Mouse (Mus musculus) ES-Bruce4 (cell line): ENCODE measurements around the gene Ptpn14. TPM values are rescaled to one million over a fixed set of nuclear protein-coding genes. Genes with fewer than 3 reads are reported as not detected.

Experiments
- H3K27ac ChIP-seq: 2 replicates; pipeline ENCODE4 v1.5.1; 2012; ENCODE audit warnings: low read length, inconsistent platforms; ENCODE audit not compliant: insufficient read depth
- H3K27me3 ChIP-seq: 2 replicates; pipeline ENCODE4 v1.6.1; 2012; ENCODE audit warnings: mild to moderate bottlenecking, low read length, inconsistent platforms; ENCODE audit not compliant: control insufficient read depth, poor library complexity, insufficient read depth, severe bottlenecking
- H3K36me3 ChIP-seq: 2 replicates; pipeline ENCODE4 v1.6.1; 2012; ENCODE audit warnings: inconsistent platforms, mild to moderate bottlenecking, low read length, moderate library complexity; ENCODE audit not compliant: control insufficient read depth, poor library complexity, insufficient read depth, severe bottlenecking
- H3K4me1 ChIP-seq: one replicate; pipeline ENCODE4 v1.8.1; 2011; ENCODE audit warnings: low read length; ENCODE audit not compliant: control insufficient read depth, insufficient read depth
- H3K4me3 ChIP-seq: 2 replicates; pipeline ENCODE4 v1.5.1; 2011; ENCODE audit warnings: low read depth, mild to moderate bottlenecking, low read length
- H3K9ac ChIP-seq: 2 replicates; pipeline ENCODE4 v1.6.1; 2012; ENCODE audit warnings: low read depth, mild to moderate bottlenecking, inconsistent platforms; ENCODE audit not compliant: poor library complexity, severe bottlenecking
- H3K9me3 ChIP-seq: replicated peaks from 2 replicates; pipeline ENCODE4 v1.6.1; 2012; ENCODE audit warnings: mild to moderate bottlenecking, low read length, inconsistent platforms; ENCODE audit not compliant: control insufficient read depth, poor library complexity, insufficient read depth, severe bottlenecking
- CTCF ChIP-seq: IDR thresholded peaks from one replicate; pipeline ENCODE4 v1.8.1; 2011; ENCODE audit warnings: low read depth, low read length
- EP300 ChIP-seq: IDR thresholded peaks from 2 replicates; pipeline ENCODE4 v1.6.1; 2011; ENCODE audit warnings: low read depth, low read length; ENCODE audit not compliant: insufficient read depth
- POLR2A ChIP-seq: IDR thresholded peaks from one replicate; pipeline ENCODE4 v1.8.1; 2011; ENCODE audit warnings: low read length; ENCODE audit not compliant: insufficient read depth
- polyA plus RNA-seq: library from polyadenylated mRNA; stranded (reverse); fragments of >200 nt; gene quantifications from 2 replicates; pipeline ENCODE4 v1.2.4, GENCODE M21; 2011; ENCODE audit warnings: low read depth; ENCODE audit not compliant: missing spikeins, insufficient read depth, insufficient read length

Gene Ptpn14
- polyA plus RNA-seq, 1 experiment: 141 TPM

DNA sequence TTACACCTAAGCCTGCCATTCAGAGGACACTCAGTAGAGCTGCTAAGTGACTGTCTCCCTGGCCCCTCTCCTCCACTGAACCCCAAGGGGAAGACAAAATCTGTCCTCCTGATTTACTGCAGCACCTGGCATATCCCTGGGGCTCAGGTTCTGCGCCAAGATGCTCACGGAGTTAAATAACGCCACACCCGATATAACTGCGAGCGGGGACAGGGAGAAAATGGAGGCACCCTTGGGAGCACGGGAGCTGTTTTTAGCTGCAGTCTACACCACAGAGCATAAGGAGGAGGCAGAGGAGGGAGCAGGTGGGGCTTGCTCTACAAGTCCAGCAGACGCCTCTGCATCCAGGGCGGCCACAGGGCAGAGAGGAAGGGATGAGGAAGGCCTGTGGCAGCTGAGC, 174.3 kb downstream of the Ptpn14 start:
- H3K4me3 ChIP-seq: no peak overlapping the region
- H3K36me3 ChIP-seq: no peaks in the 10 kb centered on the region
- H3K9me3 ChIP-seq: no peaks in the 10 kb centered on the region
- peaks cover 2% of the 10 kb centered on the region for H3K4me1 ChIP-seq
- no peak for TF ChIP-seq POLR2A
- TF ChIP-seq EP300: no peak
- no peak for TF ChIP-seq CTCF
- no peak overlapping the region for H3K9ac ChIP-seq
- H3K27me3 ChIP-seq: no peaks in the 10 kb centered on the region
- H3K27ac ChIP-seq: no peak overlapping the region

GRCm38 (mm10) chr1:189903169-189903568, 175.1 kb downstream of the Ptpn14 start:
- peaks cover 3% of the 10 kb centered on the region for H3K4me1 ChIP-seq
- H3K9ac ChIP-seq: no peak overlapping the region
- H3K9me3 ChIP-seq: no peaks in the 10 kb centered on the region
- no peak overlapping the region for H3K4me3 ChIP-seq
- H3K27me3 ChIP-seq: no peaks in the 10 kb centered on the region
- no peaks in the 10 kb centered on the region for H3K36me3 ChIP-seq
- TF ChIP-seq POLR2A: no peak
- no peak overlapping the region for H3K27ac ChIP-seq

DNA sequence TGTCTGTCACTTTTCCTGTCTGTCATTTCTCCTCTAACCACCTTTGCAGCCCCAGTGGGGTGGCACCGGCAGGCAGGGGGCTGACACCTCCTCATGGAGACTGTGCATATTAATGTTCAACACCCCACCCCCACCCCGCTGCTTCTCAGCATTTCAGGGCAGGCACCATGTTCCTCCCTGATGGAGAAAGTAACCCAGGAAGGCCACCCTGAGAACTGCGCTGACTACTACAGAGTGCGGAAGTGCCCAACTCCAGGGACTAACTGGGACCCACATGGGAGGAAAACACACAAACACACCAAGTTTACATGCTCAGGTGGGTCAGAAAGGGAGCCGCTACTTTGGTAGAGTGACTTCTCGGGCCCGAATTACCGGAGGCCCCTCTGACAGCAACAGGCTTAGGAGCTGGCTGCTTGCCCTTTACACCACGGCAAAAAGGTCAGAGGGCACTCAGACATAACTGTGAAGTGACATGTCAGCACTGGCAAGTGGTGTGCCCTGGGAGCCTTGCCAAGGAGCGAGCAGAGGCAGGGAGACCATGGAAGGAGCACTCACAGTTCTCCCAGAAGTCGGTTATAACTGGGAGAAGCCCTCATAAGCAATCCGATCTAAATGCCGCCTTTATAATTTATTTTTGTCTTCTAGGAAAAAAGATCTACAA, 182.7 kb downstream of the Ptpn14 start:
- no peak overlapping the region for H3K9ac ChIP-seq
- H3K4me3 ChIP-seq: no peak overlapping the region
- H3K4me1 ChIP-seq: peaks cover 16% of the 10 kb centered on the region
- H3K36me3 ChIP-seq: no peaks in the 10 kb centered on the region
- TF ChIP-seq EP300 (no peak), POLR2A (no peak), CTCF (no peak)
- no peaks in the 10 kb centered on the region for H3K27me3 ChIP-seq
- H3K27ac ChIP-seq: no peak overlapping the region
- H3K9me3 ChIP-seq: no peaks in the 10 kb centered on the region

GRCm38 (mm10) chr1:189913093-189913760, 185.2 kb downstream of the Ptpn14 start:
- Histone ChIP-seq H3K9ac (no peak overlapping the region), H3K36me3 (no peaks in the 10 kb centered on the region), H3K4me1 (peaks cover 14% of the 10 kb centered on the region), H3K9me3 (no peaks in the 10 kb centered on the region), H3K4me3 (no peak overlapping the region), H3K27me3 (no peaks in the 10 kb centered on the region), H3K27ac (no peak overlapping the region)
- TF ChIP-seq EP300 (peak; percentile 73; the same call in 1 of the 2 replicates), CTCF (no peak)

- TF ChIP-seq EP300 (peak; percentile 77), CTCF (no peak)
- Histone ChIP-seq H3K9me3 (no peaks in the 10 kb centered on the region), H3K4me1 (peaks cover 8% of the 10 kb centered on the region), H3K9ac (no peak overlapping the region), H3K27me3 (no peaks in the 10 kb centered on the region), H3K36me3 (no peaks in the 10 kb centered on the region), H3K27ac (peak overlapping the region; percentile 92), H3K4me3 (peak overlapping the region; percentile 4)
Measured at GRCm38 (mm10) chr1:189916422-189917125, 188.5 kb downstream of the Ptpn14 start.

DNA sequence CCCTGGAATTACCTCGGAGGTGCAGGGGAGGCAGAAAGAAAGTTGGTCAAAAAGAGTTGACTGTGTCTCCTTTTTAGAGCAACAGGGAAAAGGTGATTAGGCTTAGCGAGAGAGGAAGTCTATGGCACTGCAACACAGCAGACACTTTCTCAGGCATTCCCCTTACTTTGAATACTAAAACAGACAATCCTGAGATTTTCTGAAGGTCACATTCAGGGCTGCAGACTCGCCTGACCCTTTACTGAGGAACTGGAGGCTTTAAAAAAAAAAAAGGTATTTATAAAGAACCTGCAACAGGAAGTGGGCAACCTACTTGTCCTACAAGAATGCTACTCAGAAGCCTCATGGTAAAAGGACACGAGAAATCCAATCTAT, 189.0 kb downstream of the Ptpn14 start:
- Histone ChIP-seq H3K27me3 (no peaks in the 10 kb centered on the region), H3K9ac (no peak overlapping the region), H3K4me3 (peak overlapping the region; percentile 4), H3K36me3 (no peaks in the 10 kb centered on the region), H3K27ac (peak overlapping the region; percentile 86), H3K4me1 (peaks cover 8% of the 10 kb centered on the region), H3K9me3 (no peaks in the 10 kb centered on the region)
- no peak for TF ChIP-seq EP300
- no peak for TF ChIP-seq CTCF
- TF ChIP-seq POLR2A: no peak
